Mouse (Mus musculus) midbrain, embryonic 16.5 days (tissue): ENCODE measurements at regions not wholly inside any gene's neighbourhood (a gene's known extent, or its start where the extent isn't known, plus 50 kb on each side); places are given as distances from the start of the nearest gene placed in this dataset.
"Not testable (repeated sequence)": the region's sequence is repeated elsewhere in the genome, so short reads cannot be mapped to it uniquely, and the experiment has no call there.

Experiments
- ATAC-seq: fragments of 200-750 bp; cut with Nextera tagmentation; 2 replicates; pipeline ENCODE4 v1.8.0; 2017; ENCODE audit warnings: moderate TSS enrichment
- H3K27ac ChIP-seq: fragments of 300-500 bp; sonication (generic); 2 replicates; pipeline ENCODE4 v1.5.1; 2014; ENCODE audit warnings: mild to moderate bottlenecking, low read length, mixed read lengths
- H3K27me3 ChIP-seq: fragments of 300-500 bp; sonication (generic); 2 replicates; pipeline ENCODE4 v1.6.1; 2014; ENCODE audit warnings: low read depth, low read length, mixed read lengths; ENCODE audit not compliant: control insufficient read depth, insufficient read depth
- H3K36me3 ChIP-seq: fragments of 300-500 bp; sonication (generic); 2 replicates; pipeline ENCODE4 v1.6.1; 2014; ENCODE audit warnings: mild to moderate bottlenecking, low read length, moderate library complexity, mixed read lengths; ENCODE audit not compliant: control insufficient read depth, insufficient read depth
- H3K4me1 ChIP-seq: fragments of 300-500 bp; sonication (generic); 2 replicates; pipeline ENCODE4 v1.6.1; 2014; ENCODE audit warnings: mild to moderate bottlenecking, low read length, mixed read lengths; ENCODE audit not compliant: control insufficient read depth, insufficient read depth
- H3K4me2 ChIP-seq: fragments of 300-500 bp; sonication (generic); 2 replicates; pipeline ENCODE4 v1.6.1; 2014; ENCODE audit warnings: mild to moderate bottlenecking, low read length, mixed read lengths
- H3K4me3 ChIP-seq: fragments of 300-500 bp; sonication (generic); 2 replicates; pipeline ENCODE4 v1.5.1; 2014; ENCODE audit warnings: low read depth, mild to moderate bottlenecking, low read length, moderate library complexity, mixed read lengths
- H3K9ac ChIP-seq: fragments of 300-500 bp; sonication (generic); 2 replicates; pipeline ENCODE4 v1.6.1; 2014; ENCODE audit warnings: low read depth, low read length, mixed read lengths
- H3K9me3 ChIP-seq: fragments of 300-500 bp; sonication (generic); replicated peaks from 2 replicates; pipeline ENCODE4 v1.6.1; 2014; ENCODE audit warnings: mild to moderate bottlenecking, low read length, mixed read lengths; ENCODE audit not compliant: control insufficient read depth, poor library complexity, severe bottlenecking
- WGBS: fragments of 180-500 bp; shearing (Covaris S2); extraction: QIAGEN DNeasy Blood & Tissue Kit; methylation state at CpG from one replicate; pipeline ENCODE4 v1.1.7; 2014; 5-methylcytosine and 5-hydroxymethylcytosine counted together

DNA sequence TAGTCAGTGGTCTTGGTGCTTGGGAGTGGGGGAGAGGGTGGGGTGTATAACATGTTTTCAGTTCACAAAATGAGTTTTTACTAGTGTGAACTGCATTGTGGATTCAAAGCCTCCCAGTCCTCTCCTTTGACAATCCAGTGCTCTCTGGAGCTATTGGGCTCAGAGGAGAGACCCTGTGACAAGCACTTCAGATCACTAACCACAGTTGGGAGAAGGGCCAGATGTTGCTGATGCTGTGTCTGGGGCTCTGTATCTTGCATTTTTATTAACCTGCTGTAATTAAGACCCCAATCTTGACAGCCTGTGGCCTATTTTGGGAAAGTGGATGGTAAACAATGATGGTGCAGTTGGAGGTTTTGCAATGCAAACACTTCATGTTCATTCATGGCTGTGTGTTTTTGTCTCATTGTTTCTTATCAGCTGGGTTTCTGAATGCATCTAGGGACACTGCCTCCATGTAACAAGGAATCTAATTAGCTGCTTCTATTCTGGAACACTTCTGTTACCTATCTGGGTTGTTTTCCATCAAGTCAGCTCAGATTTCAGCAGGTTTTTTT lies 320.0 kb upstream of the Ift57 start:
- Histone ChIP-seq H3K27me3 (no peaks in the 10 kb centered on the region), H3K27ac (no peak overlapping the region), H3K4me3 (no peak overlapping the region), H3K4me2 (no peak overlapping the region), H3K4me1 (no peaks in the 10 kb centered on the region), H3K36me3 (no peaks in the 10 kb centered on the region), H3K9ac (no peak overlapping the region), H3K9me3 (no peaks in the 10 kb centered on the region)
- no peak for ATAC-seq

DNA sequence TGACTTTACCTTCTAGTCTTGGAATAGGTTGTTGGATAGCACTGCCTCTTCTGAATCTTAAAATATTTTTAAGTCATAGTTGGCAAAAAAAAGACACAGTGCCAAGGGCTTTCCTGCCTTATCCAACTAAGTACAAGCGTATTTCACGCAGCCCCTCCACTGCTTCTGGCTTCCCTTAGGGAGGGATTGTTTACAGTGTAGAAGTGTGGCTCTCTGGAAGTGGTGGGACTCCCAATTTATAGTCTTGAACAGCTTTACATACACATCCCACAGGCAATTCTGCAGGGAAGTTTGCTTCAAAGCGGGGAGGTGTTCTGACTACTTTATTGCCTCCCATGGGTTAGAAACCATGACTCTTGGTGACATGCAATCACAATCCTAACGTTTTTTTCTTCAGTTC lies 310.9 kb upstream of the Ift57 start:
- H3K4me3 ChIP-seq = no peak overlapping the region
- ATAC-seq = no peak
- no peak overlapping the region for H3K4me2 ChIP-seq
- no peaks in the 10 kb centered on the region for H3K9me3 ChIP-seq
- no peak overlapping the region for H3K9ac ChIP-seq
- no peaks in the 10 kb centered on the region for H3K27me3 ChIP-seq
- H3K27ac ChIP-seq = no peak overlapping the region
- no peaks in the 10 kb centered on the region for H3K4me1 ChIP-seq
- H3K36me3 ChIP-seq = no peaks in the 10 kb centered on the region
- WGBS = 81% methylated on average over 4 of the region's 4 CpGs

GRCm38 (mm10) chr16:49407956-49408795 lies 290.9 kb upstream of the Ift57 start:
- Histone ChIP-seq H3K27ac (0 out of 2 replicates have a peak overlapping the region, but pooled peaks have one; percentile 1), H3K36me3 (no peaks in the 10 kb centered on the region), H3K4me2 (peak overlapping the region; percentile 18), H3K9ac (no peak overlapping the region), H3K9me3 (0 out of 2 replicates have a peak, but pooled peaks cover 5% of the 10 kb centered on the region), H3K27me3 (no peaks in the 10 kb centered on the region), H3K4me3 (no peak overlapping the region), H3K4me1 (no peaks in the 10 kb centered on the region)
- 33% methylated on average over 16 of the region's 16 CpGs for WGBS
- ATAC-seq = peak; percentile 62; the same call in 1 of the 2 replicates

- H3K9ac ChIP-seq = no peak overlapping the region
- no peak for ATAC-seq
- WGBS = 88% methylated on average over 4 of the region's 4 CpGs
- H3K36me3 ChIP-seq = no peaks in the 10 kb centered on the region
- H3K4me2 ChIP-seq = no peak overlapping the region
- no peaks in the 10 kb centered on the region for H3K4me1 ChIP-seq
- no peak overlapping the region for H3K4me3 ChIP-seq
- no peaks in the 10 kb centered on the region for H3K27me3 ChIP-seq
- 0 out of 2 replicates have a peak, but pooled peaks cover 5% of the 10 kb centered on the region for H3K9me3 ChIP-seq
- no peak overlapping the region for H3K27ac ChIP-seq
Observed at GRCm38 (mm10) chr16:49409235-49409634, 289.8 kb upstream of the Ift57 start.

DNA sequence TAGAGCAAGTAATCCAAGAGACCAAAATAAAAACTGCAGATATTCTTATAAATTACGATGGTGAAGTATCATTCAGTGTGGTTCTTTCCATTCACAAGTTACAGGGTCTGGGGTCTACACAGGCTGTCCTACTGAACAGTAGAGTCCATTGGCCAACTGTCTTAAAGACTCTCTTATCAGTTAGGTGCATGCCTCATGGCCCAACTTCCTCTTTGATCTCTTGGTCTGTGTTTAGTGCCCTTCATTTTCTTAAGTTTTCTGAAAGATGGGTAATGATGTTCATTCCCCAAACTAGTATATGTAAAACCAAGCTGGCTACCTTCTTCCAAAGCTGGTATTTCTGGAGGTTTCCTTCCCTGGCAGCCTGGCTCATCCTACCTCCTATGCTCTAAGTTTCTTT lies 268.7 kb upstream of the Ift57 start:
- H3K4me1 ChIP-seq = no peaks in the 10 kb centered on the region
- 95% methylated on average over 1 of the region's 1 CpGs for WGBS
- H3K9me3 ChIP-seq = no peaks in the 10 kb centered on the region

DNA sequence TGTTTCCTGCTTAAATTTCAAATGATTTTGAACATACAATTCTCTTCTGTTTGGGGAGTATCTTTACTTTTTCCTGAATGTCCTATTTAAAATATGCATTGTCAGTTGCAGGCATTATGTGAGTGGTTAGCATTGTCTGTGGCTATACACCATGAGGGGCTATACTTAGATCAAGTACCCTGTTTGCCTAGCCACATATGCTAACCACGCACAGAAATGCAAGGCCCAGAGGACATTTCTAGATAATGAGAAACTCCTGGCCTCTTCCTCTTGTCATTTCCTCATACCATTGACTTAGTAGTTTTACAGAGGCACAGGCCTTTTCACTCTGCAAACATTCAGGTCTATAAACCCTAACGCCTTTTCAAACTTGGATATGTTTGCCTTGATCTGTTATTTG lies 267.1 kb upstream of the Ift57 start:
- H3K4me1 ChIP-seq = no peaks in the 10 kb centered on the region
- no peak overlapping the region for H3K4me2 ChIP-seq
- no peak overlapping the region for H3K4me3 ChIP-seq
- no peaks in the 10 kb centered on the region for H3K36me3 ChIP-seq
- no peaks in the 10 kb centered on the region for H3K27me3 ChIP-seq
- no peak overlapping the region for H3K27ac ChIP-seq
- ATAC-seq = no peak
- H3K9ac ChIP-seq = no peak overlapping the region
- WGBS = 90% methylated on average over 2 of the region's 2 CpGs
- H3K9me3 ChIP-seq = no peaks in the 10 kb centered on the region

More for the DNA sequence above, 268.7 kb upstream of the Ift57 start:
- Histone ChIP-seq H3K9ac (no peak overlapping the region), H3K4me3 (no peak overlapping the region), H3K27ac (no peak overlapping the region), H3K4me2 (no peak overlapping the region), H3K27me3 (no peaks in the 10 kb centered on the region), H3K36me3 (no peaks in the 10 kb centered on the region)
- no peak for ATAC-seq

DNA sequence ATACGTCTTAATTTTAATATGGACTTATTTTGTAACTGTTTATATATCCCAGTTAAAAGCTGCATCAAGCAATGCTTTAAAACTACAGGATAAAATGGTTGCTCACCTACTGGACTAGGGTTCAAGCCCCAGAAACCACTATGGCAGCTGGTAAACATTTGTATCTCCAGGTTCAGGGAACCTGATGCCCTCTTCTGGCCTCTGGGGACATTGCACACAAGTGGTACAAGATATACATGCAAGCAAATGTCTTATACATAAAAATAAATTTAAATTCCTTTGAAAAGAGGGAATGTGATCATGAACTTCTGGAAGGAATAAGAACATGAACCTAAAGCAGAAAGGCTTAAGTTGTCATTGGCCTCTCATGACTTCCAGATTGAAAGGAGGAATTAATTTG lies 257.8 kb upstream of the Ift57 start:
- 69% methylated on average over 1 of the region's 1 CpGs for WGBS
- Histone ChIP-seq H3K36me3 (no peaks in the 10 kb centered on the region), H3K4me1 (no peaks in the 10 kb centered on the region), H3K4me3 (no peak overlapping the region), H3K27me3 (no peaks in the 10 kb centered on the region), H3K9me3 (no peaks in the 10 kb centered on the region), H3K4me2 (no peak overlapping the region), H3K27ac (no peak overlapping the region), H3K9ac (no peak overlapping the region)
- ATAC-seq = no peak

- ATAC-seq, H3K9ac ChIP-seq, H3K4me3 ChIP-seq, H3K9me3 ChIP-seq, H3K27ac ChIP-seq, H3K27me3 ChIP-seq, H3K36me3 ChIP-seq, H3K4me1 ChIP-seq, H3K4me2 ChIP-seq: not testable (repeated sequence)
- 93% methylated on average over 6 of the region's 9 CpGs for WGBS
Observed at GRCm38 (mm10) chr16:49447356-49447755, 251.7 kb upstream of the Ift57 start.

DNA sequence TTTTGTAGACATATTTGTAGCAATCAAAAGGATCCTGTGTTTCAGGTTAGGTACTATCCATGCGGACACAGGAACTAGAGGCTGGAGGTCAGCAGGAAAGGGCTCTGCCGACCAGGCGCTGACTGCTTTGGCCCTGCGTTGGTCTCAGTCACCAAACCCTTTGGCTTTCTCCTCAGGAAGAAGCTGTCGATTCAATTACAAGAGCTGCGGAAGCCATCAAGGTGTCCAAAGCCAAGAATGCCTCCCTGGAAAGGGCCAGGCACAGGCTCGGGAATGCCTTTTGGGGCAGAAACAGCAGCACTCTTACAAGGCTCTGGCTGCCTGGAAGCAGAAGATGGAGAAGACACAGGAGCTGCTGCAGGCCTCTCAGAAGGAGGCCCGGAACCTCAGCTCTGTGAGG lies 205.2 kb upstream of the Ift57 start:
- Histone ChIP-seq H3K27ac (no peak overlapping the region), H3K4me3 (no peak overlapping the region), H3K9me3 (0 out of 2 replicates have a peak, but pooled peaks cover 3% of the 10 kb centered on the region), H3K9ac (no peak overlapping the region), H3K4me1 (no peaks in the 10 kb centered on the region), H3K4me2 (no peak overlapping the region), H3K27me3 (no peaks in the 10 kb centered on the region), H3K36me3 (no peaks in the 10 kb centered on the region)
- ATAC-seq = no peak
- 89% methylated on average over 8 of the region's 8 CpGs for WGBS
